ENCODE assay signal across 24 mouse cellular contexts in genomic region chr8:126265186-126265585, GRCm38 (mm10). TPM values are rescaled to one million over a fixed set of nuclear protein-coding genes. Genes with fewer than 3 reads are reported as not detected.
DNase-seq lines count a peak whose midpoint lies in the region; ATAC-seq and TF ChIP-seq lines count a peak whose summit lies in the region.
"Had no signal": no experiment of that assay in that cellular context is flagged by ENCODE, and none has a peak within 500 bp of the region (broad histone marks: within the 10 kb centered on the region; RNA-seq: fewer than 3 reads in every experiment).

No protein-coding gene starts in this region.

- no peak overlapping the region for H3K4me2 ChIP-seq in forebrain, postnatal 0 days (ENCODE audit: low read depth)
- no peak overlapping the region for H3K4me2 ChIP-seq in forebrain, embryonic 15.5 days (replicated peaks)

- no peaks in the 10 kb centered on the region for H3K27me3 ChIP-seq in forebrain, postnatal 0 days (ENCODE audit: insufficient read depth, low read length)
- H3K27me3 ChIP-seq in forebrain, embryonic 15.5 days: no peaks in the 10 kb centered on the region
- H3K27me3 ChIP-seq: Patski had no signal

- H3K4me3 ChIP-seq in forebrain, postnatal 0 days (ENCODE audit: low read depth, low read length): no peak overlapping the region
- no peak overlapping the region for H3K4me3 ChIP-seq in forebrain, embryonic 15.5 days

- no peak for TF ChIP-seq CTCF in forebrain, postnatal 0 days (IDR thresholded peaks at IDR 0.05; ENCODE audit: low read depth)

- no peak overlapping the region for H3K9ac ChIP-seq in forebrain, postnatal 0 days
- no peak overlapping the region for H3K9ac ChIP-seq in forebrain, embryonic 15.5 days (replicated peaks)

- no peaks in the 10 kb centered on the region for H3K36me3 ChIP-seq in forebrain, postnatal 0 days (ENCODE audit: insufficient read depth)
- no peaks in the 10 kb centered on the region for H3K36me3 ChIP-seq in forebrain, embryonic 15.5 days
- H3K36me3 ChIP-seq: G1E had no signal

- peak overlapping the region; percentile 3; the same call in 1 of the 2 replicates for H3K27ac ChIP-seq in forebrain, postnatal 0 days (ENCODE audit: low read depth, low read length)
- H3K27ac ChIP-seq in forebrain, embryonic 15.5 days (replicated peaks): no peak overlapping the region

- no peaks in the 10 kb centered on the region for H3K4me1 ChIP-seq in forebrain, postnatal 0 days (ENCODE audit: insufficient read depth)
- H3K4me1 ChIP-seq in forebrain, embryonic 15.5 days: no peaks in the 10 kb centered on the region

- WGBS in forebrain, postnatal 0 days: 64% methylated on average over 1 of the region's 1 CpGs
- WGBS in forebrain, embryonic 15.5 days: 70% methylated on average over 1 of the region's 1 CpGs

- no peak; the same call in 1 of the 2 replicates for ATAC-seq in forebrain, postnatal 0 days
- no peak for ATAC-seq in forebrain, embryonic 15.5 days (replicated peaks)
- peak; percentile 79 for ATAC-seq in frontal cortex, adult (ENCODE audit: low TSS enrichment)
- ATAC-seq: activated CD4-positive, CD25-positive, alpha-beta regulatory T cell, adult 4 months; CD4-positive, CD25-positive, alpha-beta regulatory T cell, adult 4 months; Patski had no signal

- no peaks in the 10 kb centered on the region for H3K9me3 ChIP-seq in forebrain, postnatal 0 days (ENCODE audit: low read length)
- H3K9me3 ChIP-seq in forebrain, embryonic 15.5 days: no peaks in the 10 kb centered on the region

- DNase-seq in forebrain, postnatal 0 days: no peak
- no peak for DNase-seq in frontal cortex, postnatal 10 days (ENCODE audit: low spot score in 2 of 2)
- DNase-seq in brain, adult 2 months (ENCODE audit: low read depth, low spot score): peak; percentile 60
- no peak for DNase-seq in right cerebral cortex, postnatal 25 days
- DNase-seq: adrenal gland, adult 2 months; adrenal gland, adult 8-10 months; adrenal gland, postnatal 10 days; adrenal gland, postnatal 14 days; adrenal gland, postnatal 25 days; adrenal gland, postnatal 36 days; B cell, adult 2 months; cerebellum, adult 11 months; cerebellum, adult 11-12 months; cerebellum, adult 18-20 months; cerebellum, adult 2 months had no signal

RNA-seq across cellular contexts. Expression of gene Slc35f3, which starts 33.2 kb away (rescaled TPM):
- total RNA-seq in forebrain, postnatal 0 days (2014; rRNA removed): 1.5 and 2.1 TPM in 2 replicates
- polyA plus RNA-seq in forebrain, postnatal 0 days (2015; fragmentation: Nextera tagmentation; extraction: Ambion mirVana): 1.4 and 3.1 TPM in 2 replicates
- polyA plus RNA-seq in forebrain, embryonic 15.5 days (2015; fragmentation: Nextera tagmentation; extraction: Ambion mirVana): 0.84 and 1.2 TPM in 2 replicates
- total RNA-seq: CH12.LX, G1E, MEL had no signal
- polyA plus RNA-seq: activated CD4-positive, CD25-positive, alpha-beta regulatory T cell, adult 4 months; C2C12; CD4-positive, CD25-positive, alpha-beta regulatory T cell, adult 4 months; G1E had no signal
